Mouse (Mus musculus) cerebellum, adult (tissue): ENCODE measurements at regions not wholly inside any gene's neighbourhood (a gene's known extent, or its start where the extent isn't known, plus 50 kb on each side); places are given as distances from the start of the nearest gene placed in this dataset.
"Not testable (repeated sequence)": the region's sequence is repeated elsewhere in the genome, so short reads cannot be mapped to it uniquely, and the experiment has no call there.

Source experiments
- ATAC-seq: cut with Nextera tagmentation; 2 replicates; pipeline ENCODE4 v1.9.2; 2017; ENCODE audit warnings: mild to moderate bottlenecking, moderate library complexity, mixed read lengths; ENCODE audit not compliant: insufficient number of reproducible peaks, low FRiP score, low TSS enrichment

DNA sequence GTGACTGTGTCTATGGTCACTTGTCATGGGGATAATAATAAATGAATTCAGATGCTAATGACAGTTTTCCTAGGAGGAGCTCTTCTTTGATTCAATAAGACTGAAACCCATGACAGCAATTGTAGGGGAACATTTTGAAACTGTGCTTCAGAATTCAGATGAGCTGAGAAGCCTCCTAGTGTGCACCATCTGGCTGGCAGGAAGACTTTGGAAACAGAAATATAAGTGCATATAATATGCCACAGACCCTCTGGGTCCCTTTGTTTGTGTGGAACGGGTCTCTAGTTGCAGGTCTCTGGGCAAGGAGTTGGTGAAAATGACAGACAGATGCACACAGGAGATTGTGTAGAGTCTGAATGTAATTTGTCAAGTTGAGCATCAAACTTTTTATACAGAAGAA lies 1043.3 kb upstream of the Cntnap5a start:
- peak; percentile 26; the same call in 1 of the 2 replicates for ATAC-seq

DNA sequence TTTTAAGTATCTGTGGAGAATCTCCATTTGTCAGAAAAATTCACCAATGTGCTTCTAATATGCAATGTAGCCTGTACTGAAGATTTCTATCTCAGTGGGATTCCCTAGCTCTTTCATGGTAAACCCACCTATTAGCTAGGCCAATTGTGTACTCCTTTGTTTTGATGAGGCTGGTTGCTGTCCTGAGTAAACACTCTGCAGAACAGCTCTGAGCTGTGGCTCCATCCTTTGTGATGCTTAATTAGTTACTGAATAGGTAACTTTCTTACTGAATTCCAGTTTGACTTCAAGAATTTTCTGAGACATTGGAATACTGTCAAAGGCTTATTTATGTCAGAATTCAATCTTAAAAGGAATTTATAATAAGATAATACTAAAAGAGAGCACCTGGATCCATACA lies 1042.7 kb upstream of the Cntnap5a start:
- not testable (repeated sequence) for ATAC-seq

DNA sequence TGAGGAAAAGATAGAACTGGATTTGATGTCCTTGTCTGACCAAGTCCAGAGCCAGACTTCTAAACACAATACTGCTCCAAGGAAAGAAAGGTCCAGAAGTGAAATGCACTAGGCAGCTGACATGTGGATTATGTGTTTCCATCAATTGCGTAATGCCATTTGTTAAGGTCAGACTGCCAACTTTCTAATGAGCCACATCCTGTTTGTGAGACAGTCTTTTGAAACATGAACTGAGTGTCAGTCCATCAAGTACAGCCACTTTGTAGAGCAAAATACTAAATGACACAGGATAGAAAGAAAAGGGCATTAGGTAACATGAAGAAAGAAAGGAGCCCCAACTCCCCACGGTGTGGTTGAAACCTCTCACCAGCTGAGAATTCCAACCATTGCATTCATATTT lies 1010.6 kb upstream of the Cntnap5a start:
- no peak for ATAC-seq

DNA sequence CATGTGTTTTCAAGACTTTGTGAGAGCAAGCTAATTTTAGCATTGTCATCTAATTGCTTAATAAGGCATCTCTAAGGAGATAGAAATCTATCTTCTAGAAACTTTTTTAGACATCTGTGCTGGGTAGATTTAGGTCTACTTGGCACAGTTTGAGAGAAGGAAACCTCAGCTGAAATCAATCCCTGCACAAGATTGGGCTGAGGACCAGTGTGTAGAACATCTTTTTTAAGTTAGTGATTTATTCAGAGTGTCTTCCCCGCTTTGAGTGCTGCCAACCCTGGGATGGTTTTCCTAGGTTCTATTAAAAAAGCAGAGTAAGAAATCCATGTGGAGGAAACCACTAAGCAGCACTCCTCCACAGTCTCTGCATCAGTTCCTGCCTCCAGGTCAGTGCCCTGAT lies 1003.3 kb upstream of the Cntnap5a start:
- no peak for ATAC-seq

DNA sequence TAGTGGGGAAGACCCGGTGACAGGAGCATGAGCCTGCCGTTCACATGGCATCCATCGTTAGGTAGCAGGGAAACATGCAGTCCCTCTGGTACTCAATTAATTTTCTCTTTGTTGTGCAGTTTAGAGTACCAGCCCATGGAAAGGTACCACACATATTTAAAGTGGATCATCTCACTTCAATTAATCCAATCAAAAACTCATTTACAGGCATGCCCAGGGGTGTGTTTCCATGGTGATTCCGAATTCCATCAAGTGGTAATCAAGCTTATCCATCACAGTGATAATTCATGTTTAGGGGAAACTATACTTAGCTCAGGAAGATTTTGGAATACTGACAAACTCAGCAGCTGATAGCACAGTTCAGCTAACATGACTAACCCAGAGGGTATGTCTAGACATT lies 963.4 kb upstream of the Cntnap5a start:
- ATAC-seq = no peak

DNA sequence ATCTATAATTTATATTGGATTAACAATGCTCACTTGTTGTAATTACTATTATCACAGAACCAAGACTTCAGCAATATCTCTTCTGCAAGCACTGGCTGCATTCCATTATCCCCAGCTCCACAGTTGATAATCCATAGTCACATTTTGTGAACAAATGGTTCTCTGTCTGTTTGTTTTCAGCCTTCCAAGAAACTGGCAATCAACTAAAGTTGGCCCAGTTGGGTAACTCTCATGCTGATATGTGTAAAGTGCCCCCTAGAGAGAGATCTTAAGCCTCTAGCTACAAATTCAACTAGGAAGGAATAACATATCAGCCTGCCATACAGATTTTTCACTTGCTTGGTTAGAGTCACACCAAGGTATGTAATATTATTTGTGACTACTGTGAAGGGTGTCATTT lies 955.4 kb upstream of the Cntnap5a start:
- no peak for ATAC-seq
